Comparison of ENCODE assay signal across 22 mouse cellular contexts in the genomic region with DNA sequence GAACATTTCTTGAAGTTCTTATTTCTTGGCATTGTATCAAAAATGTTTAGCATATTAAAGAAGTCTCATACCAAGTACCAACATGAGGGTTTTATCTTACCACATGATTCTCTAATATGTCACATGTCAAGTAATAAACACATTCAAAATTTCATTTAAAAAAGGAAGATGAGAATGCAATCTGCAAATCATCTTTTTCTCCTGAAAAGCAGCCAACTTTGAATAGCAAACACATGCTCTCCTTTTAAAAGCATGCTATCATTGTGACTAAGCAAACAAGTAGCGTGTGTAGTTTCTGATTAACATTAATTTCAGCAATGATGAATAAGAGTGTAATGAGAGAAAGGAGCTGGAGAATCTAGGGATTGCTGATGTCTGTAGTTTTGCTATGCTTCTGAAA. TPM values are rescaled to one million over a fixed set of nuclear protein-coding genes. Genes with fewer than 3 reads are reported as not detected.
DNase-seq lines count a peak whose midpoint lies in the region; ATAC-seq and TF ChIP-seq lines count a peak whose summit lies in the region.
"Had no signal": no experiment of that assay in that cellular context is flagged by ENCODE, and none has a peak within 500 bp of the region (broad histone marks: within the 10 kb centered on the region; RNA-seq: fewer than 3 reads in every experiment).

No protein-coding gene starts in this region.

- H3K9me3 ChIP-seq in forebrain, embryonic 16.5 days (ENCODE audit: control insufficient read depth, low read length): no peaks in the 10 kb centered on the region
- H3K9me3 ChIP-seq in forebrain, embryonic 10.5 days: no peaks in the 10 kb centered on the region
- H3K9me3 ChIP-seq in lung, embryonic 14.5 days (ENCODE audit: low read depth, low read length): no peaks in the 10 kb centered on the region
- no peaks in the 10 kb centered on the region for H3K9me3 ChIP-seq in hindbrain, embryonic 13.5 days
- H3K9me3 ChIP-seq: embryonic facial prominence, embryonic 13.5 days; heart, embryonic 15.5 days; hindbrain, embryonic 10.5 days; hindbrain, embryonic 15.5 days had no signal

- H3K27me3 ChIP-seq in forebrain, embryonic 16.5 days (replicated peaks; ENCODE audit: control insufficient read depth, insufficient read depth, low read length): no peaks in the 10 kb centered on the region
- H3K27me3 ChIP-seq in forebrain, embryonic 10.5 days (ENCODE audit: poor library complexity, severe bottlenecking): no peaks in the 10 kb centered on the region
- no peaks in the 10 kb centered on the region for H3K27me3 ChIP-seq in lung, embryonic 14.5 days (ENCODE audit: insufficient read depth, low read length)
- no peaks in the 10 kb centered on the region for H3K27me3 ChIP-seq in hindbrain, embryonic 13.5 days
- H3K27me3 ChIP-seq: CH12.LX; embryonic facial prominence, embryonic 13.5 days; heart, embryonic 15.5 days; hindbrain, embryonic 15.5 days had no signal

- ATAC-seq in forebrain, embryonic 16.5 days: peak; percentile 64
- no peak for ATAC-seq in lung, embryonic 14.5 days (ENCODE audit: insufficient read depth)
- no peak for ATAC-seq in hindbrain, embryonic 13.5 days (ENCODE audit: low FRiP score)
- ATAC-seq: intestine, embryonic 16.5 days had no signal

- no peaks in the 10 kb centered on the region for H3K4me1 ChIP-seq in forebrain, embryonic 16.5 days (replicated peaks; ENCODE audit: control insufficient read depth, insufficient read depth, low read length)
- H3K4me1 ChIP-seq in forebrain, embryonic 10.5 days: no peaks in the 10 kb centered on the region
- no peaks in the 10 kb centered on the region; the same call in 1 of the 2 replicates for H3K4me1 ChIP-seq in lung, embryonic 14.5 days (ENCODE audit: insufficient read depth)
- H3K4me1 ChIP-seq in hindbrain, embryonic 13.5 days (replicated peaks): no peaks in the 10 kb centered on the region
- H3K4me1 ChIP-seq: hindbrain, embryonic 10.5 days; hindbrain, embryonic 15.5 days had no signal

- no peak overlapping the region for H3K4me3 ChIP-seq in forebrain, embryonic 16.5 days (replicated peaks; ENCODE audit: low read length)
- no peak overlapping the region for H3K4me3 ChIP-seq in forebrain, embryonic 10.5 days
- H3K4me3 ChIP-seq in lung, embryonic 14.5 days (ENCODE audit: low read depth, low read length): no peak overlapping the region
- H3K4me3 ChIP-seq in hindbrain, embryonic 13.5 days: no peak overlapping the region
- H3K4me3 ChIP-seq: embryonic facial prominence, embryonic 13.5 days; heart, adult 2 months; heart, embryonic 15.5 days; hindbrain, embryonic 10.5 days; hindbrain, embryonic 15.5 days had no signal

- TF ChIP-seq POLR2A in brain, embryonic 14.5 days (IDR thresholded peaks at IDR 0.05; ENCODE audit: borderline replicate concordance, extremely low read depth, insufficient read depth, insufficient read length, poor library complexity, severe bottlenecking): no peak

- no peak overlapping the region for H3K4me2 ChIP-seq in forebrain, embryonic 16.5 days (ENCODE audit: low read length)
- H3K4me2 ChIP-seq in lung, embryonic 14.5 days: no peak overlapping the region
- H3K4me2 ChIP-seq in hindbrain, embryonic 13.5 days: no peak overlapping the region
- H3K4me2 ChIP-seq: embryonic facial prominence, embryonic 13.5 days; heart, embryonic 11.5 days; heart, embryonic 15.5 days; hindbrain, embryonic 15.5 days had no signal

- DNase-seq in forebrain, embryonic 10.5 days (ENCODE audit: extremely low spot score, low spot score): no peak
- peak; percentile 53 for DNase-seq in lung, embryonic 14.5 days
- DNase-seq in lung, adult 18-20 months: no peak
- DNase-seq in brain, embryonic 14.5 days (ENCODE audit: low read depth): peak; percentile 47
- DNase-seq in skeletal muscle tissue, adult 2 months (ENCODE audit: low read depth, low spot score): peak; percentile 30
- no peak for DNase-seq in heart, postnatal 10 days
- DNase-seq: adrenal gland, postnatal 10 days; cerebellum, adult 11-12 months; cerebellum, adult 9-11 months; cerebellum, postnatal 36 days; gastrocnemius, postnatal 10 days; heart, adult 2 months; kidney, adult 2 months had no signal

- no peak for TF ChIP-seq CTCF in lung, embryonic 14.5 days (IDR thresholded peaks at IDR 0.05; ENCODE audit: low read depth)
- TF ChIP-seq CTCF in brain, embryonic 14.5 days (IDR thresholded peaks at IDR 0.05; ENCODE audit: borderline replicate concordance, extremely low read depth, insufficient read depth, insufficient read length): no peak

- no peak overlapping the region for H3K9ac ChIP-seq in forebrain, embryonic 16.5 days (replicated peaks; ENCODE audit: low read depth, low read length)
- no peak overlapping the region for H3K9ac ChIP-seq in lung, embryonic 14.5 days
- H3K9ac ChIP-seq in hindbrain, embryonic 13.5 days: no peak overlapping the region
- H3K9ac ChIP-seq: embryonic facial prominence, embryonic 13.5 days; heart, embryonic 15.5 days; hindbrain, embryonic 15.5 days had no signal

- intact Hi-C loops in heart, postnatal 10 days (cut with DNase I): no loop called here

- no peaks in the 10 kb centered on the region for H3K36me3 ChIP-seq in forebrain, embryonic 16.5 days (ENCODE audit: control insufficient read depth, insufficient read depth)
- H3K36me3 ChIP-seq in forebrain, embryonic 10.5 days (replicated peaks): no peaks in the 10 kb centered on the region
- H3K36me3 ChIP-seq in lung, embryonic 14.5 days (ENCODE audit: insufficient read depth): peaks cover 4% of the 10 kb centered on the region; the same call in 1 of the 2 replicates
- peaks cover 5% of the 10 kb centered on the region for H3K36me3 ChIP-seq in hindbrain, embryonic 13.5 days
- H3K36me3 ChIP-seq: embryonic facial prominence, embryonic 13.5 days; heart, embryonic 15.5 days; hindbrain, embryonic 15.5 days had no signal

- 59% methylated on average over 1 of the region's 1 CpGs for WGBS in forebrain, embryonic 16.5 days
- 90% methylated on average over 1 of the region's 1 CpGs for WGBS in forebrain, embryonic 10.5 days
- 31% methylated on average over 1 of the region's 1 CpGs for WGBS in lung, embryonic 14.5 days
- 96% methylated on average over 1 of the region's 1 CpGs for WGBS in hindbrain, embryonic 13.5 days

- no peak overlapping the region for H3K27ac ChIP-seq in forebrain, embryonic 16.5 days (ENCODE audit: low read length)
- H3K27ac ChIP-seq in forebrain, embryonic 10.5 days: no peak overlapping the region
- H3K27ac ChIP-seq in lung, embryonic 14.5 days (ENCODE audit: low read depth): no peak overlapping the region
- no peak overlapping the region for H3K27ac ChIP-seq in hindbrain, embryonic 13.5 days
- H3K27ac ChIP-seq: heart, adult 2 months; heart, embryonic 15.5 days; hindbrain, embryonic 10.5 days; hindbrain, embryonic 15.5 days had no signal

RNA-seq across cellular contexts. Expression of a gene that starts 29.2 kb away (rescaled TPM):
- polyA plus RNA-seq in forebrain, embryonic 16.5 days (2015; fragmentation: Nextera tagmentation; extraction: Ambion mirVana): 13.5 and 13.7 TPM in 2 replicates
- polyA plus RNA-seq in forebrain, embryonic 10.5 days (2016; fragmentation: Nextera tagmentation; extraction: Ambion mirVana): 9.8 and 11.4 TPM in 2 replicates
- 10.4 and 11.6 TPM in 2 replicates for polyA plus RNA-seq in lung, embryonic 14.5 days (2014; fragmentation: Nextera tagmentation; extraction: Ambion mirVana)
- polyA plus RNA-seq in brain, embryonic 14.5 days (2012; rRNA removed): 8.6 and 8.9 TPM in 2 replicates
- 10.3 and 10.6 TPM in 2 replicates for polyA plus RNA-seq in hindbrain, embryonic 13.5 days (2015; fragmentation: Nextera tagmentation; extraction: Ambion mirVana)
- 1 to 10 TPM; 2.7 to 5.8 TPM for total RNA-seq in heart, postnatal 10 days (2021)

RNA-seq across cellular contexts. Expression of a gene that starts 29.5 kb away (rescaled TPM):
- 123 and 132 TPM in 2 replicates for polyA plus RNA-seq in forebrain, embryonic 16.5 days (2015; fragmentation: Nextera tagmentation; extraction: Ambion mirVana)
- 88.3 TPM in 2 replicates for polyA plus RNA-seq in forebrain, embryonic 10.5 days (2016; fragmentation: Nextera tagmentation; extraction: Ambion mirVana)
- polyA plus RNA-seq in lung, embryonic 14.5 days (2014; fragmentation: Nextera tagmentation; extraction: Ambion mirVana): 104 and 109 TPM in 2 replicates
- 111 and 144 TPM in 2 replicates for polyA plus RNA-seq in brain, embryonic 14.5 days (2012; rRNA removed)
- 126 and 131 TPM in 2 replicates for polyA plus RNA-seq in hindbrain, embryonic 13.5 days (2015; fragmentation: Nextera tagmentation; extraction: Ambion mirVana)
- total RNA-seq in heart, postnatal 10 days (2021): 10 to 100 TPM; 79.7 to 83.3 TPM

Comparison
In these comparisons a context has a peak if more than half of its experiments do, and no peak if none do; other contexts are left out.
1. DNase-seq: peak in lung, embryonic 14.5 days (single experiment), brain, embryonic 14.5 days (single experiment) and skeletal muscle tissue, adult 2 months (single experiment); none in forebrain, embryonic 10.5 days (single experiment), lung, adult 18-20 months (0 of 2) and heart, postnatal 10 days (0 of 2).